Mouse (Mus musculus) forebrain, embryonic 10.5 days (tissue): ENCODE measurements around the gene Anxa6. TPM values are rescaled to one million over a fixed set of nuclear protein-coding genes. Genes with fewer than 3 reads are reported as not detected.

Experiments used
- DNase-seq: peaks from one replicate; pipeline ENCODE4 v3.0.0-alpha.2; 2017; ENCODE audit warnings: low spot score; ENCODE audit errors: extremely low spot score
- H3K27ac ChIP-seq: fragments of 300-500 bp; sonication (generic); 2 replicates; pipeline ENCODE4 v1.5.1; 2016; ENCODE audit warnings: mild to moderate bottlenecking
- H3K27me3 ChIP-seq: fragments of 300-500 bp; sonication (generic); 2 replicates; pipeline ENCODE4 v1.6.1; 2016; ENCODE audit warnings: mild to moderate bottlenecking; ENCODE audit not compliant: poor library complexity, severe bottlenecking
- H3K36me3 ChIP-seq: fragments of 300-500 bp; sonication (generic); replicated peaks from 2 replicates; pipeline ENCODE4 v1.6.1; 2016; ENCODE audit warnings: mild to moderate bottlenecking, moderate library complexity
- H3K4me1 ChIP-seq: fragments of 300-500 bp; sonication (generic); 2 replicates; pipeline ENCODE4 v1.6.1; 2016
- H3K4me3 ChIP-seq: fragments of 300-500 bp; sonication (generic); 2 replicates; pipeline ENCODE4 v1.5.1; 2016; ENCODE audit warnings: mild to moderate bottlenecking, moderate library complexity
- H3K9me3 ChIP-seq: fragments of 300-500 bp; sonication (generic); 2 replicates; pipeline ENCODE4 v1.6.1; 2016; ENCODE audit warnings: mild to moderate bottlenecking, moderate library complexity
- WGBS: fragments of 180-500 bp; shearing (Covaris S2); methylation state at CpG from one replicate; pipeline ENCODE4 v1.1.7; 2016; 5-methylcytosine and 5-hydroxymethylcytosine counted together
- polyA plus RNA-seq: library from polyadenylated mRNA; unstranded; fragments of >200 nt; fragmentation: Nextera tagmentation; extraction: Ambion mirVana; gene quantifications from 2 replicates; pipeline ENCODE4 v1.2.1, GENCODE M21; 2016

Gene Anxa6
- polyA plus RNA-seq, 1 experiment from 2014 or later, result 38.9 TPM

- no peak for DNase-seq
- Histone ChIP-seq H3K4me1 (no peaks in the 10 kb centered on the region), H3K27me3 (no peaks in the 10 kb centered on the region), H3K36me3 (peaks cover 37% of the 10 kb centered on the region), H3K4me3 (no peak overlapping the region), H3K9me3 (no peaks in the 10 kb centered on the region), H3K27ac (no peak overlapping the region)
- 89% methylated on average over 8 of the region's 8 CpGs for WGBS
Measured at GRCm38 (mm10) chr11:54929744-54930143, 103.5 kb downstream of the Anxa6 start.

DNA sequence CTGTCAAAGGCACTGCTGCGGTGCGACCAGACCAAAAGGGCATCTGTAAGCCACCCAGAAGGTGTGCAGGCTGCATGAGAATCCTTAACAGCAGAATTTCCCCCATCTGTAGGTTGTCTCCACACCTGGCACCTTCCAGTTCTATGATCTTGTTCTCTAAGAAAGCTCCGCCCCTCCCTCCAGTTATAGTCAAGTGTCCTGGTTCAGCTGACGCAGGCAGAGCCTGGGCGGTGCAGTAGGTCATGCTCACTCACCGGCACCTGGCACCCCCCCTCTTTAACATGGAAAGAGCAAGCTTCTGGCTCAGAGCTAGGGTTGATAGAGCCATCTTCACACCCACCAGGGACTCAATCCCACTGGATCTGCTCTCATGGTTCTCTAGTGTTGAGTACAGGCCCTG, 104.0 kb downstream of the Anxa6 start:
- Histone ChIP-seq H3K9me3 (no peaks in the 10 kb centered on the region), H3K4me1 (no peaks in the 10 kb centered on the region), H3K27ac (no peak overlapping the region), H3K36me3 (peaks cover 37% of the 10 kb centered on the region), H3K27me3 (no peaks in the 10 kb centered on the region), H3K4me3 (no peak overlapping the region)
- no peak for DNase-seq
- WGBS, result 94% methylated on average over 6 of the region's 6 CpGs

Other genes starting within 250 kb of the Anxa6 start
- 182 and 187 TPM in 2 replicates for gene Cdc42se2, start 245.8 kb downstream of the Anxa6 start, polyA plus RNA-seq
- 4.1 and 8.0 TPM in 2 replicates for gene Lyrm7, start 172.5 kb downstream of the Anxa6 start, polyA plus RNA-seq
- gene Hint1, start 167.1 kb downstream of the Anxa6 start, polyA plus RNA-seq, result 675 and 687 TPM in 2 replicates
- 59.5 and 61.2 TPM in 2 replicates for gene Gpx3, start 131.0 kb downstream of the Anxa6 start, polyA plus RNA-seq
- 8.8 and 10.0 TPM in 2 replicates for gene Tnip1, start 70.5 kb downstream of the Anxa6 start, polyA plus RNA-seq
- gene Ccdc69, start 44.7 kb upstream of the Anxa6 start, polyA plus RNA-seq, result 0.25 and 0.73 TPM in 2 replicates
- gene Gm2a, start 64.7 kb upstream of the Anxa6 start, polyA plus RNA-seq, result 7.2 and 7.8 TPM in 2 replicates
- gene Slc36a3, start 118.3 kb upstream of the Anxa6 start, polyA plus RNA-seq, result not detected in 2 replicates
- gene Slc36a2, start 151.6 kb upstream of the Anxa6 start, polyA plus RNA-seq, result 0.21 and 0.46 TPM in 2 replicates
- 1.1 and 1.4 TPM in 2 replicates for gene Slc36a1, start 170.9 kb upstream of the Anxa6 start, polyA plus RNA-seq